Mouse (Mus musculus) adrenal gland (tissue): ENCODE measurements around the gene Nudt17.

Experiments used
- intact Hi-C: fragments of 180-260 bp; cut with DNase I; formaldehyde crosslinking; loops from one replicate; pipeline ENCODE4 v1.15.1; 2025

Nudt17 gene

GRCm38 (mm10) chr3:96674442-96674841 lies 33.9 kb downstream of the Nudt17 start:
- intact Hi-C loops = no loop called here

GRCm38 (mm10) chr3:96673514-96673913 lies 34.8 kb downstream of the Nudt17 start:
- intact Hi-C loops = no loop called here

- intact Hi-C loops = no loop called here
These were observed 36.8 kb downstream of the Nudt17 start for GRCm38 (mm10) chr3:96671519-96671918.

GRCm38 (mm10) chr3:96669727-96670468 lies 38.5 kb downstream of the Nudt17 start, which contains the start of gene Ankrd35:
TSS of gene Ankrd35 (plus strand) at chr3:96670131.
- intact Hi-C loops = no loop called here

DNA sequence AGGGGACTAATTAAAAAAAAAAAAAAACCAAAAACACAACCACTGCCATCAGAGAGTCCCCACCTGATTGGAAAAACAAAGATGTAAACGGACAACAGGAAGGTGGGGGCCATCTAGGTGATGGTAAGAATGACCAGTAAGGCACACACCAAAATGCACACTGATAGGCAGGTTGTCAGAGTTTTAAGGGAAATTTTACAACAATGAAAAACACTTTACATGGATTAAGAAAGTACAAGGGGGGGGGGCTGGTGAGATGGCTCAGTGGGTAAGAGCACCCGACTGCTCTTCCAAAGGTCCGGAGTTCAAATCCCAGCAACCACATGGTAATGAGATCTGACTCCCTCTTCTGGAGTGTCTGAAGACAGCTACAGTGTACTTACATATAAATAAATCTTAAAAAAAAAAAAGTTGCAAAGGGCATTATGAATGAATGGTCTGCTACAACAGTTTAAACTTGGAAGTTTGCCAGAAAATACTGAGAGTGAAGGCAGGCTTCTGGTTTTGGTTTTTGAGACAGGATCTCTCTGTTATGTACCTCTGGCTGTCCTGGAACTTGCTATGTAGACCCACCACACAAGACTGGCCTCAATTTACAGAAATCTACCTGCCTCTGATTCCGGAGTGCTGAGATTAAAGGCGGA lies 39.8 kb downstream of the Nudt17 start:
- intact Hi-C loops = no loop called here

DNA sequence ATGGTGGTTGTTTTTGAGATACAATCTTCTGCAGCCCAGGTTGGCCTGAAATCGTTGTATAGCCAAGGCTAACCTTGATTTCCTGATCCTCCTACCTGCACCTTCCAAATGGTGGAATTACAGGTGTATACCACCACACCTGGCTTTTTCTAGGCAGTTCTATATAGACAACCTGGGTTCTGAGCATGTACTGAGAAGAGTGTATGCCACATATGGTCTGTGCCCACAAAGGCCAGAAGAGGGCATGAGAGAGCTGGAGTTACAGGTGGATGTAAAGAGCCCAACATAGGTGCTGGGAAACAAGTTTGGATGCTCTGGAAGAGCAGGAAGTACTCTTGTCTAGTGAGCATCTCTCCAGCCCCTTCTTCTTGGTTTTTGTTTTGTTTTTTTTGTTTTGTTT lies 41.0 kb downstream of the Nudt17 start:
- intact Hi-C loops = loop anchor here (2.0 kb wide), 1 partner anchor 35 kb away; no protein-coding TSS in a partner anchor

DNA sequence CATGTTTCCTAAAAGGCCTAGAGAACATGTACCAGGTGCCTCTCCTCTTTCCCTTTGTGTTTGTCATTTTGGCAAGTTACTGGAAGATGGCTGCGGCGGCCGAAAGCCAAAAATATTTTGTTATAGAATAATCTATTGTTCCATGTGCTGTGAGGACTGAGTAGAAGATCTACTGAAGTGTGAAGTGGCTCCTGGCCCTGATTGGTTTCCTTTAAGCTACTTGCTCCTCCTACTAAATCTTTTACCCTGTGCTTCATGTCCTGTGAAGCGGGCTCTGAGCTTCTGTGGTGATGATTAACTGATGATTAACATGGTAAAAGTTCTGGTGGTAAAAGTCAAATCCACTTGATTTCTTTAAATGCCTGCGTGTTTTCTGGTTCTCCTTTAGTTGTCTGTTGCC lies 41.4 kb downstream of the Nudt17 start:
- intact Hi-C loops = loop anchor here (2.0 kb wide), 1 partner anchor 36 kb away; no protein-coding TSS in a partner anchor

GRCm38 (mm10) chr3:96665732-96666363 lies 42.5 kb downstream of the Nudt17 start:
- intact Hi-C loops = loop anchor here (2.0 kb wide), 1 partner anchor 37 kb away; no protein-coding TSS in a partner anchor

DNA sequence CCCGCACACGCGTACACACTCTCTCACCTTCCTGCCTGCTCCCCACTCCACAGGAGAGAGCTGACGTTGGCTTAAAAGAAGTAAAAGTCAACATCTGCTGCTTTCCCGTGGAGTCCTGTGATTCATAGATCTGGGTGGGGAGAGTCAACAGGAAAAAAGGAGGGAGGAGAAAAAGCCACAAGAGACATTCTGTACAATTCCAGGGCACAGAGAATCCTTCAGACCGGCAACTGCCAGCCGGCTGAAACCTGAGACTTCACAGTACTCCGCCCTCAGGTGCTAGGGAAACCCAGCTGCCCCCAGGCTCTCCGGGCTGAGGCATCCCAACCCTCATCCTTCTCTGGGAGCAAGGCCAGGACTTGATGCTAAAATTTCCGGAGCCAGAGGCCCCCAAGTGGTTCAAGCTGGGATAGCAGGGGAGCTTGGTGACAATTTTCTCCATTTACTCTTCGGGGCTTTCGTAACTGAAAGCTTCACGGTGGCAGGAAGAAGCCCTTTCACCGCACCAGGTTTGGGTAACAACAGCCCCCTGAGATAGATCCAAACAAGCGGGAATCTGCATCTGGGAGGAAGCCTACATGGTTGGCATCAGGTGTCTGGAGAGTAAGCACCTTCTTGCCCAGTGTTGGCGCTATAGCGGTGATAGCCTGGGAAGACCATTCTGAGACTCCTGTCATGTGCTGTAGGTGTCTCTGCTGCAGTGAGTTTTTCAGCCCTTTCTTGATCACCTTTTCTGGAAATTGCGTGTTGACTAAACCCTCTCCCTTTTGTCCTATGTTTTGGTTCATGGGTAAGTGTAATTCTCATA lies 44.7 kb downstream of the Nudt17 start:
- intact Hi-C loops = no loop called here

DNA sequence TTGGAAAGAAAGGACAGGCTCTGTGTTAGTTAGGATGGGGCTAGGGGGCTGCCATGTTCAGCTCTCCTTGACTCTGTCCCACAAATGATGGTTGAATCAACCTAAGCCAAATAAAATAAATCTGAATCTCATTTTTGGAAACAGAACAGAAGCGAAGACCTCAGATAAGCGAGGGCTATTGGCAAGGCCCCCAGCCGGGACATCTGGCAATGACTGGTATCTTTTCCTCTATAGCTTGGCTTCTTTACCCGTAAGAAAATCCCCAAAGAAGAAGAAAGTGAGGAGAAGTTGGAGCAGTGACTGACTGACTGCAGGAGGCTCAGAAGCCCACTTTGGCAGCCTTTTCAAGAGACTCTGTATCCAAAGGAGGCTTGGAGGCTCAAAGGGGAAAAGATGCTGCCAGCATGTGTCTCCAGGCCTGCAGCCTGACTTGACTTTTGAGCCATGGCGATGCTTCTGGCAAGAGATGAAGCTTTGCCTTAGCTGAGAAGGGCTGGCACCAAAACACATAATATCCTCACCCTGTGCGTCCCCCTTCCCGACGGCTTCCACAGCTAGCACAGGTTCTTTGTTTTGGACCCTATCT lies 45.5 kb downstream of the Nudt17 start:
- intact Hi-C loops = no loop called here

- intact Hi-C loops = no loop called here
These were observed 47.5 kb downstream of the Nudt17 start for GRCm38 (mm10) chr3:96660901-96661300.
